Mouse (Mus musculus): ENCODE measurements around the gene Thsd4. TPM values are rescaled to one million over a fixed set of nuclear protein-coding genes. Genes with fewer than 3 reads are reported as not detected.
"Not testable (repeated sequence)": the region's sequence is repeated elsewhere in the genome, so short reads cannot be mapped to it uniquely, and the experiment has no call there.

Gene Thsd4
- polyA plus RNA-seq, 1 experiment from 2014 or later, result 24.5 TPM

GRCm38 (mm10) chr9:59941885-59942350 is 579.9 kb downstream of the Thsd4 start:
- Histone ChIP-seq H3K27ac (ENCODE audit: low read length) (no peak overlapping the region), H3K36me3 (ENCODE audit: insufficient read depth, low read length) (no peaks in the 10 kb centered on the region), H3K4me1 (ENCODE audit: insufficient read depth, low read length) (peaks cover 7% of the 10 kb centered on the region; the same call in 1 of the 2 replicates), H3K4me3 (ENCODE audit: low read length) (no peak overlapping the region), H3K9ac (replicated peaks; ENCODE audit: low read length) (peak overlapping the region; percentile 30; the same call in 1 of the 2 replicates), H3K9me3 (ENCODE audit: low read length) (no peaks in the 10 kb centered on the region), H3K27me3 (ENCODE audit: insufficient read depth, low read length) (no peaks in the 10 kb centered on the region), H3K4me2 (replicated peaks; ENCODE audit: low read depth, low read length) (no peak overlapping the region)
- WGBS, result 53% methylated on average over 9 of the region's 9 CpGs
- ATAC-seq (ENCODE audit: low FRiP score, low TSS enrichment), result no peak

- 60% methylated on average over 11 of the region's 12 CpGs for WGBS
- Histone ChIP-seq H3K27me3 (ENCODE audit: insufficient read depth, low read length) (no peaks in the 10 kb centered on the region), H3K27ac (ENCODE audit: low read length) (no peak overlapping the region), H3K9me3 (ENCODE audit: low read length) (no peaks in the 10 kb centered on the region), H3K4me1 (ENCODE audit: insufficient read depth, low read length) (peaks cover 7% of the 10 kb centered on the region; the same call in 1 of the 2 replicates), H3K4me2 (replicated peaks; ENCODE audit: low read depth, low read length) (no peak overlapping the region), H3K36me3 (ENCODE audit: insufficient read depth, low read length) (no peaks in the 10 kb centered on the region), H3K9ac (replicated peaks; ENCODE audit: low read length) (no peak overlapping the region; the same call in 1 of the 2 replicates), H3K4me3 (ENCODE audit: low read length) (no peak overlapping the region)
- no peak for ATAC-seq (ENCODE audit: low FRiP score, low TSS enrichment)
Observed at GRCm38 (mm10) chr9:59940913-59941884, 580.6 kb downstream of the Thsd4 start.

- no peak overlapping the region for H3K4me2 ChIP-seq (replicated peaks; ENCODE audit: low read depth, low read length)
- H3K9me3 ChIP-seq (ENCODE audit: low read length), result no peaks in the 10 kb centered on the region
- no peak overlapping the region for H3K9ac ChIP-seq (replicated peaks; ENCODE audit: low read length)
- H3K27ac ChIP-seq (ENCODE audit: low read length), result no peak overlapping the region
- peaks cover 7% of the 10 kb centered on the region; the same call in 1 of the 2 replicates for H3K4me1 ChIP-seq (ENCODE audit: insufficient read depth, low read length)
- WGBS, result 56% methylated on average over 2 of the region's 2 CpGs
- no peaks in the 10 kb centered on the region for H3K27me3 ChIP-seq (ENCODE audit: insufficient read depth, low read length)
- no peak for ATAC-seq (ENCODE audit: low FRiP score, low TSS enrichment)
- H3K36me3 ChIP-seq (ENCODE audit: insufficient read depth, low read length), result no peaks in the 10 kb centered on the region
- no peak overlapping the region for H3K4me3 ChIP-seq (ENCODE audit: low read length)
Observed at GRCm38 (mm10) chr9:59939691-59940090, 582.2 kb downstream of the Thsd4 start.

GRCm38 (mm10) chr9:59938529-59938928 is 583.3 kb downstream of the Thsd4 start:
- H3K27me3 ChIP-seq (ENCODE audit: insufficient read depth, low read length), result no peaks in the 10 kb centered on the region
- no peak overlapping the region for H3K4me3 ChIP-seq (ENCODE audit: low read length)
- no peak overlapping the region for H3K4me2 ChIP-seq (replicated peaks; ENCODE audit: low read depth, low read length)
- no peaks in the 10 kb centered on the region for H3K36me3 ChIP-seq (ENCODE audit: insufficient read depth, low read length)
- H3K9ac ChIP-seq (replicated peaks; ENCODE audit: low read length), result no peak overlapping the region
- no peak for ATAC-seq (ENCODE audit: low FRiP score, low TSS enrichment)
- WGBS, result 73% methylated on average over 8 of the region's 8 CpGs
- H3K27ac ChIP-seq (ENCODE audit: low read length), result no peak overlapping the region
- no peaks in the 10 kb centered on the region for H3K9me3 ChIP-seq (ENCODE audit: low read length)
- peaks cover 7% of the 10 kb centered on the region; the same call in 1 of the 2 replicates for H3K4me1 ChIP-seq (ENCODE audit: insufficient read depth, low read length)

GRCm38 (mm10) chr9:59935866-59936265 is 586.0 kb downstream of the Thsd4 start:
- not testable (repeated sequence) for H3K27me3 ChIP-seq (ENCODE audit: insufficient read depth, low read length); ATAC-seq (ENCODE audit: low FRiP score, low TSS enrichment); H3K9me3 ChIP-seq (ENCODE audit: low read length)

GRCm38 (mm10) chr9:59930248-59930647 is 591.6 kb downstream of the Thsd4 start:
- H3K9ac ChIP-seq (replicated peaks; ENCODE audit: low read length), result no peak overlapping the region
- no peak overlapping the region for H3K4me3 ChIP-seq (ENCODE audit: low read length)
- ATAC-seq (ENCODE audit: low FRiP score, low TSS enrichment), result no peak
- no peak overlapping the region for H3K4me2 ChIP-seq (replicated peaks; ENCODE audit: low read depth, low read length)
- no peaks in the 10 kb centered on the region for H3K27me3 ChIP-seq (ENCODE audit: insufficient read depth, low read length)
- H3K36me3 ChIP-seq (ENCODE audit: insufficient read depth, low read length), result 0 out of 2 replicates have a peak, but pooled peaks cover 11% of the 10 kb centered on the region
- WGBS, result 76% methylated on average over 3 of the region's 3 CpGs
- H3K4me1 ChIP-seq (ENCODE audit: insufficient read depth, low read length), result peaks cover 4% of the 10 kb centered on the region; the same call in 1 of the 2 replicates
- H3K27ac ChIP-seq (ENCODE audit: low read length), result no peak overlapping the region
- H3K9me3 ChIP-seq (ENCODE audit: low read length), result no peaks in the 10 kb centered on the region

More at GRCm38 (mm10) chr9:59935866-59936265, 586.0 kb downstream of the Thsd4 start:
- H3K9ac ChIP-seq (replicated peaks; ENCODE audit: low read length); H3K4me1 ChIP-seq (ENCODE audit: insufficient read depth, low read length); H3K36me3 ChIP-seq (ENCODE audit: insufficient read depth, low read length); H3K4me3 ChIP-seq (ENCODE audit: low read length); H3K4me2 ChIP-seq (replicated peaks; ENCODE audit: low read depth, low read length); H3K27ac ChIP-seq (ENCODE audit: low read length): not testable (repeated sequence)
- 79% methylated on average over 8 of the region's 8 CpGs for WGBS

Other genes starting within 250 kb of the Thsd4 start
- gene Lrrc49, start 166.1 kb upstream of the Thsd4 start, polyA plus RNA-seq (2015; fragmentation: Nextera tagmentation; extraction: Ambion mirVana), result 15.8 and 16.7 TPM in 2 replicates
- 1.6 and 1.7 TPM in 2 replicates for gene Larp6, start 190.9 kb upstream of the Thsd4 start, polyA plus RNA-seq (2015; fragmentation: Nextera tagmentation; extraction: Ambion mirVana)

Measured in kidney, embryonic 16.5 days (tissue).